Mouse (Mus musculus): Measurements from ENCODE around the gene Ank3. TPM values are rescaled to one million over a fixed set of nuclear protein-coding genes. Genes with fewer than 3 reads are reported as not detected.
A peak's percentile ranks its signal among the peaks of the same experiment; 100 is the strongest.

Gene Ank3
- polyA plus RNA-seq, 1 experiment: 183 TPM

DNA sequence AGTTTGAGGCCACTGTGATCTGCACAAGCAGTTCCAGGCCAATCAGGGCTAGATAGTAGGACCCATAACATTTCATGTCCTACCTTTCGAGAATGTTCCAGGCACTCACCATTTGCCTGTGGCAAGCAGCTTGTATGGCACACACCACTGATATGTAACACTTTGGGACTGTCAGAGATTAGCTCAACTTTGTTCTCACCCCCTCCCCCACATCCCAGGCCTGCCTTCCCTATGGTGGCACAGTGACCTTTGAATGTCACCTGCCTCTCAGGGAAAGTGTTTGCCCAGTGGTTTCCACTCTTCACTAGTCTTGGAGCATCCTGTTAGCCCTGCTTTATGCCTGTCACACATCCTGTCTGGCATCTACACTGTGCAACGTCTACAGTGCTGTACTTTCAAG lies 430.2 kb downstream of the Ank3 start:
- no peak for TF ChIP-seq POLR2A (IDR thresholded peaks at IDR 0.05; ENCODE audit: borderline replicate concordance, extremely low read depth, insufficient read depth, insufficient read length, poor library complexity, severe bottlenecking)
- TF ChIP-seq CTCF (IDR thresholded peaks at IDR 0.05; ENCODE audit: borderline replicate concordance, extremely low read depth, insufficient read depth, insufficient read length): no peak
- DNase-seq (ENCODE audit: low read depth): no peak

DNA sequence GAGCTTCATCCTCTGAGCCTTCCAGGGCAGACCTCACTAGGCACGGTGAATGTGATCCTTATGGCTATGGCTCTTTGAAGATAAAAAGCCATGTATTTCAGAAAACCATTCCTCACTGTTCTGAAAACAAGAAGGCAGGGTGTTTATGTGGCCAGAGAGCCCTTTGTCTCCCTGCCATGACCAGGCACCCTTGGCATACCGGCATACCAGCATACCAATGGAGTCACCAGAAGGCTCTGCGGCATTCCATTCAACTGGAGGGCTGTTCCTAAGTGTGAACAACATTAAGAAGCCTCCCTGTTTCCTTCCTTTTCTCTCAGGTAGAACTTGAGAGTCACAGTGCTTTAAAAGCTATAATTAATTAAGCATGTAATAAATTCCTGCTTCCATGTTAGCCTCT lies 430.7 kb downstream of the Ank3 start:
- TF ChIP-seq POLR2A (IDR thresholded peaks at IDR 0.05; ENCODE audit: borderline replicate concordance, extremely low read depth, insufficient read depth, insufficient read length, poor library complexity, severe bottlenecking): no peak
- DNase-seq (ENCODE audit: low read depth): no peak

- no peak for TF ChIP-seq CTCF (IDR thresholded peaks at IDR 0.05; ENCODE audit: borderline replicate concordance, extremely low read depth, insufficient read depth, insufficient read length)
- DNase-seq (ENCODE audit: low read depth): no peak
Measured at GRCm38 (mm10) chr10:69831568-69831967, 433.0 kb downstream of the Ank3 start.

DNA sequence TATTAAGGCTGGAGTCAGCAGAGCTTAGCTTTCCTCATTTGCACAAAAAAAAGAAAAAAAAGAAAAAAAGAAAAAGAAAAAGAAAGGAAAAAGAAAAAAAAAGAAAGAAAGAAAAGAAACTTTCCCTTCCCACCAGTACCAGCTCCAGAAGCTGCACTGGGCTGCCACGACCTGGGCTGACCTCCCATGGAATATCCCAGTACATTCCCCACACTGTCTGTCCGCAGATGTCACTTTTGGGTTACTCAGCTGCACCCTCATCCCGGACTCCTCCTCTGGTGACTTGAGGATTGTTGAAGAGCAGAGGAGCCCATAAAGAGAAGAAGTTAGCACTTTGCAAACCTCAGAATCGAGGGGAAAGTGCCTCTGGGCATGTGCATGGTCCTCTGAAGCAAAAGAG lies 433.7 kb downstream of the Ank3 start:
- TF ChIP-seq POLR2A (IDR thresholded peaks at IDR 0.05; ENCODE audit: borderline replicate concordance, extremely low read depth, insufficient read depth, insufficient read length, poor library complexity, severe bottlenecking) (no peak), CTCF (IDR thresholded peaks at IDR 0.05; ENCODE audit: borderline replicate concordance, extremely low read depth, insufficient read depth, insufficient read length) (no peak)
- DNase-seq (ENCODE audit: low read depth): no peak

DNA sequence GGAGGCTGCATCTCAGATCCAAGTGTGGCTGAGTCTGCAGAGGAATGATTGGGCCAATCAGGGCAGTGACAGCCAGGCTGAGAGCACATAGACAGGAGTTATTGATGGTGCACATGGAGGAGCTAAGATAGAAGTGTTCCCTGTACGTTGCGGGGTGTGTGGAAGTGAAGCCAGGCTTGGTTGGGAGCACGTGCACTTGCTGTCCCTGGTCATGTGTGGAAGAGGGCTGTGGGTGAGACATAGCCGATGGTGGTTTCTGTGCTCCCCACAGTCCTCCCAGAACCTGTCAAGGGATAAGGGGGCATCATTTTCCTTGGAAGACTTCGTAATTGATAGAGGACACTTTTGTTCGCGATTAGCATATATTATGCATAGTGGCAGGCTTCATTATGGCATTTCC lies 434.2 kb downstream of the Ank3 start:
- TF ChIP-seq CTCF (IDR thresholded peaks at IDR 0.05; ENCODE audit: borderline replicate concordance, extremely low read depth, insufficient read depth, insufficient read length) (no peak), POLR2A (IDR thresholded peaks at IDR 0.05; ENCODE audit: borderline replicate concordance, extremely low read depth, insufficient read depth, insufficient read length, poor library complexity, severe bottlenecking) (no peak)
- DNase-seq (ENCODE audit: low read depth): no peak

DNA sequence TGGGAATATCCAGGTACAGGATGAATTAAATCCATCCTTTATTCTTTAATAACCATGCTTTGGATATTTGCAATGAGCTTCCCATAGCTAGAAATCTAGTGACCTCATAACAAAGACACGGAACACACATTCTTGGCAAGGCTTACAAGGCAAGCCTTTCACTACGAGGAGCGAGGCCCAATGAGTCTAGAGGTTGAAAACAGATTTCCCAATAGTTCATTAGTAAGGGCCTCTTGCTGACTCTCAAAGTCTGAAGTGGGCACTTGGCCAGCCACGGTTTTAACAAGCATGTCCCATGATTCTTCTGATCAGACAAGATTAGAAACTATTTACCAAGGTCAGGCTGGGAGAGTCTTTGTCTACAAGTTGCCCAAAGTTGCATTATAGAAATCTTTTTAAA lies 436.1 kb downstream of the Ank3 start:
- peak; percentile 91 for DNase-seq (ENCODE audit: low read depth)
- TF ChIP-seq CTCF (IDR thresholded peaks at IDR 0.05; ENCODE audit: borderline replicate concordance, extremely low read depth, insufficient read depth, insufficient read length) (no peak), POLR2A (IDR thresholded peaks at IDR 0.05; ENCODE audit: borderline replicate concordance, extremely low read depth, insufficient read depth, insufficient read length, poor library complexity, severe bottlenecking) (no peak)

GRCm38 (mm10) chr10:69845749-69846148 lies 447.2 kb downstream of the Ank3 start:
- peak; percentile 82 for TF ChIP-seq CTCF (IDR thresholded peaks at IDR 0.05; ENCODE audit: borderline replicate concordance, extremely low read depth, insufficient read depth, insufficient read length)
- TF ChIP-seq POLR2A (IDR thresholded peaks at IDR 0.05; ENCODE audit: borderline replicate concordance, extremely low read depth, insufficient read depth, insufficient read length, poor library complexity, severe bottlenecking): no peak
- peak; percentile 91 for DNase-seq (ENCODE audit: low read depth)

- TF ChIP-seq CTCF (IDR thresholded peaks at IDR 0.05; ENCODE audit: borderline replicate concordance, extremely low read depth, insufficient read depth, insufficient read length) (peak; percentile 40; the same call in 1 of the 2 replicates), POLR2A (IDR thresholded peaks at IDR 0.05; ENCODE audit: borderline replicate concordance, extremely low read depth, insufficient read depth, insufficient read length, poor library complexity, severe bottlenecking) (no peak)
- DNase-seq (ENCODE audit: low read depth): no peak
Measured at GRCm38 (mm10) chr10:69852366-69853091, 454.0 kb downstream of the Ank3 start.

GRCm38 (mm10) chr10:69854587-69855185 lies 456.1 kb downstream of the Ank3 start:
- no peak for DNase-seq (ENCODE audit: low read depth)
- TF ChIP-seq POLR2A (IDR thresholded peaks at IDR 0.05; ENCODE audit: borderline replicate concordance, extremely low read depth, insufficient read depth, insufficient read length, poor library complexity, severe bottlenecking): no peak
- no peak for TF ChIP-seq CTCF (IDR thresholded peaks at IDR 0.05; ENCODE audit: borderline replicate concordance, extremely low read depth, insufficient read depth, insufficient read length)

DNA sequence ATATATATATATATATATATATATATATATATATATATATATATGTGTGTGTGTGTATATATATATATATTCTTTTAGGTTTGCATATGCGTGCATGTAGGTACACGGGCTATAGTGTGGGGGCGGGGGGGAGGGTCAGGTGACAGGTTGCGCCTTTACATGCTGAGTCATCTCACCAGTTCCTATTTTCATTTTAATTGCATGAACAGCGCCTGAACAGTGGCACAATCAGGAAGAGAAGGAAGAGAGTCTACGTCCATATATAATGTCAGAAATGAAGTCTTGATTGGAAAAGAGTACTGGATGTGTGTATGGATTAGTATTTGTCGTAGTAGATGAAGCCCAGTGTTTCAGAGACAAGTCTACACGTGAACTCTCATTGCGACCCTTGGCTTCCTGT lies 459.4 kb downstream of the Ank3 start:
- TF ChIP-seq CTCF (IDR thresholded peaks at IDR 0.05; ENCODE audit: borderline replicate concordance, extremely low read depth, insufficient read depth, insufficient read length) (no peak), POLR2A (IDR thresholded peaks at IDR 0.05; ENCODE audit: borderline replicate concordance, extremely low read depth, insufficient read depth, insufficient read length, poor library complexity, severe bottlenecking) (no peak)
- no peak for DNase-seq (ENCODE audit: low read depth)

GRCm38 (mm10) chr10:69858897-69859605 lies 460.5 kb downstream of the Ank3 start:
- peak; percentile 96 for DNase-seq (ENCODE audit: low read depth)
- TF ChIP-seq CTCF (IDR thresholded peaks at IDR 0.05; ENCODE audit: borderline replicate concordance, extremely low read depth, insufficient read depth, insufficient read length) (no peak), POLR2A (IDR thresholded peaks at IDR 0.05; ENCODE audit: borderline replicate concordance, extremely low read depth, insufficient read depth, insufficient read length, poor library complexity, severe bottlenecking) (no peak)

All from brain, embryonic 14.5 days (tissue).